Mouse (Mus musculus): Measurements from ENCODE around the gene Gm21767. TPM values are rescaled to one million over a fixed set of nuclear protein-coding genes. Genes with fewer than 3 reads are reported as not detected.
"Not testable (repeated sequence)": the region's sequence is repeated elsewhere in the genome, so short reads cannot be mapped to it uniquely, and the experiment has no call there.

Gm21767 gene
- total RNA-seq (2021) = not detected

DNA sequence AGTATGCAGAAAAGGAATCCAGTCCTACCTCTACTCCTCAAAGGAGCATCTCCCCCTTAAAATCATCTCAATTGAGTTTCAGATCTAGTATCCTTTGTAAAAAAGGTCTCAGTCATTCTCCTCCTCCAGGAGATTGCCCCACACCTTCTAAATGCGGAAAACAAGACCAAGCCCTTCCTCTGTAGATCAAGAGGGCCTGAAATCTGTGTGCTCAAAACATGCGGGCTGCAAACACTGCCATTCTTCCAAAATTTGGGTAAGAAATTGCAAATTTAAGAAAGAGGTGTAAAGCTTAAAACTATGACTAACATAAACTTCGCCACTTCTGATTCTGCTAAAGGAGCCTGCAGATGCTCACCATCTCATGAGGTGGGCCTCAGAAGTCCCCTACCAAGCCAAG is at the start of gene Gm21767:
Gm21767 (plus strand) TSS at position 301 of the 400 bp plus-strand sequence.
- not testable (repeated sequence) for DNase-seq (ENCODE audit: extremely low spot score in 1 of 2, low spot score in 1 of 2)

All from layer of hippocampus, postnatal 25 days (tissue).